Mouse (Mus musculus) kidney, embryonic 16.5 days (tissue): ENCODE measurements around the gene Arhgap25. TPM values are rescaled to one million over a fixed set of nuclear protein-coding genes. Genes with fewer than 3 reads are reported as not detected.
A peak's percentile ranks its signal among the peaks of the same experiment; 100 is the strongest.
"Not testable (repeated sequence)": the region's sequence is repeated elsewhere in the genome, so short reads cannot be mapped to it uniquely, and the experiment has no call there.

Source experiments
- ATAC-seq: fragments of 200-750 bp; cut with Nextera tagmentation; 2 replicates; pipeline ENCODE4 v1.8.0; 2017; ENCODE audit warnings: moderate TSS enrichment; ENCODE audit not compliant: low FRiP score, low TSS enrichment
- H3K27ac ChIP-seq: fragments of 300-500 bp; sonication (generic); 2 replicates; pipeline ENCODE4 v1.5.1; 2014; ENCODE audit warnings: low read length
- H3K27me3 ChIP-seq: fragments of 300-500 bp; sonication (generic); 2 replicates; pipeline ENCODE4 v1.6.1; 2014; ENCODE audit warnings: low read length, control low read depth, mixed read lengths; ENCODE audit not compliant: insufficient read depth
- H3K36me3 ChIP-seq: fragments of 300-500 bp; sonication (generic); 2 replicates; pipeline ENCODE4 v1.6.1; 2014; ENCODE audit warnings: low read length, control low read depth, mixed read lengths; ENCODE audit not compliant: insufficient read depth
- H3K4me1 ChIP-seq: fragments of 300-500 bp; sonication (generic); 2 replicates; pipeline ENCODE4 v1.6.1; 2014; ENCODE audit warnings: low read length, control low read depth, mixed read lengths; ENCODE audit not compliant: insufficient read depth
- H3K4me2 ChIP-seq: fragments of 300-500 bp; sonication (generic); replicated peaks from 2 replicates; pipeline ENCODE4 v1.6.1; 2014; ENCODE audit warnings: low read depth, low read length
- H3K4me3 ChIP-seq: fragments of 300-500 bp; sonication (generic); 2 replicates; pipeline ENCODE4 v1.5.1; 2014; ENCODE audit warnings: mild to moderate bottlenecking, low read length
- H3K9ac ChIP-seq: fragments of 300-500 bp; sonication (generic); replicated peaks from 2 replicates; pipeline ENCODE4 v1.6.1; 2014; ENCODE audit warnings: low read length
- H3K9me3 ChIP-seq: fragments of 300-500 bp; sonication (generic); 2 replicates; pipeline ENCODE4 v1.6.1; 2016; ENCODE audit warnings: low read length, control low read depth
- WGBS: fragments of 180-500 bp; shearing (Covaris S2); extraction: QIAGEN DNeasy Blood & Tissue Kit; methylation state at CpG from one replicate; pipeline ENCODE4 v1.1.7; 2014; 5-methylcytosine and 5-hydroxymethylcytosine counted together
- polyA plus RNA-seq: library from polyadenylated mRNA; unstranded; fragments of >200 nt; fragmentation: Nextera tagmentation; extraction: Ambion mirVana; gene quantifications from 2 replicates; pipeline ENCODE4 v1.2.1, GENCODE M21; 2015

Gene Arhgap25
- polyA plus RNA-seq, 1 experiment from 2014 or later, result 6.3 TPM

DNA sequence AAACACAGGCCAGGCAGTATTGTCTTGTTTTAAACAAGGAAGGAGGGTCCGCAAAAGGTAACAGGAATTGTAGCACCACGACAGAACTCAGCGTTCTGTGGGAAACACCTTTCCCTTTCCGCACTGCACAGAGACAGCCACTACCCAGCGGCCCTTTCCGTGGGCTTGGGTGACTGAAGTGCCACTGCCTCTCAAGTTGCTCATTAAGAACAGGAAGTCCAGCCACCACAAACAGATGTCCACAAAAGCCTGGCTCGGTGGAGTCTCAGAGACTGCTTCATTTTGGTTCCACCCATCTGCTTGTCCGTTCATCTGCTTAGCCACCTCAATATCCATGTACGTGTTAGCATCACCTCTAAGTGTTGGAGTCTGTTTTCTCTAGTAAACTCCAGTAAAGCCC, 38.7 kb downstream of the Arhgap25 start:
- no peak for ATAC-seq
- H3K9ac ChIP-seq, result no peak overlapping the region
- H3K27ac ChIP-seq, result no peak overlapping the region
- peak overlapping the region; percentile 35 for H3K4me2 ChIP-seq
- H3K36me3 ChIP-seq, result no peaks in the 10 kb centered on the region
- WGBS, result 68% methylated on average over 9 of the region's 9 CpGs
- no peaks in the 10 kb centered on the region for H3K4me1 ChIP-seq
- no peaks in the 10 kb centered on the region for H3K9me3 ChIP-seq
- no peaks in the 10 kb centered on the region for H3K27me3 ChIP-seq
- peak overlapping the region; percentile 36 for H3K4me3 ChIP-seq

DNA sequence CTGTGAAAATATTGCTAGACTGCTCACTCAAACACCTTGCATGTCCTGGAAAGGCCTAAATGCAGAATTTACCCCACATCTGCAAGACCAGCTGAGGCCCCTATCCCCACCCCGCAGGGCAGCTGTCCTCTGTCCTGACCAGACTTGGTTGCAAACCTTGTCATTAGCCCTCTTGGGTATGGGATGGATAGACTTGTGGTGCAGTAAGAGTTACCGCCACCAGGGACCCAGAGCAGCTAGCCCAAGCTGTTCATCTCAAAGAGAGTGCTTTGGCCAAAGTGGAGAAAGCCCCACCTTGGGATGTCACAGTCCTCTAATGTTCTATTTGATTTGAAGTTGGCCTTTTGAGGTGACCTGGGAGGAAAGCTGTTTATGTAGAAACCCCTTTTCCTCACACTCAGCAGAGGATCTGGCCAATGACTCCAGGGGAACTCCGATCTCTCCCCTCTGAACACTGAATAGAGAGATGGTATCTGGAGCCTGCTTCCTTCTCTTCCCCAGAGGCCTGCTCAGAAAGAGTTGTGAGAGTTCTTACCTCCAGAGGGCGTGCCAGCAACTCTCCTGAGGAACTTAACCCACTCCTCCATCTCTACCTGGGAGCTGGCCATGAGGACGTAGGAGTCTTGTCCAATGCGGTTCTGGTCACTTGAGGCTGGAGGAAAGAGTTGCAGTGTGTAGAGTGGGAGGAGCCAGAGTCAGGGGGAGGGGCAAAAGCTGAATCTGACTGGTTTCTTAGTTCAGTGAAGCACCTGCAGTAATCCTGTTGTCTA, 45.2 kb downstream of the Arhgap25 start:
- Histone ChIP-seq H3K9ac (no peak overlapping the region), H3K27ac (no peak overlapping the region), H3K4me2 (no peak overlapping the region), H3K27me3 (no peaks in the 10 kb centered on the region), H3K4me1 (peaks cover 5% of the 10 kb centered on the region), H3K9me3 (no peaks in the 10 kb centered on the region), H3K36me3 (no peaks in the 10 kb centered on the region), H3K4me3 (no peak overlapping the region)
- no peak for ATAC-seq
- WGBS, result 66% methylated on average over 6 of the region's 6 CpGs

DNA sequence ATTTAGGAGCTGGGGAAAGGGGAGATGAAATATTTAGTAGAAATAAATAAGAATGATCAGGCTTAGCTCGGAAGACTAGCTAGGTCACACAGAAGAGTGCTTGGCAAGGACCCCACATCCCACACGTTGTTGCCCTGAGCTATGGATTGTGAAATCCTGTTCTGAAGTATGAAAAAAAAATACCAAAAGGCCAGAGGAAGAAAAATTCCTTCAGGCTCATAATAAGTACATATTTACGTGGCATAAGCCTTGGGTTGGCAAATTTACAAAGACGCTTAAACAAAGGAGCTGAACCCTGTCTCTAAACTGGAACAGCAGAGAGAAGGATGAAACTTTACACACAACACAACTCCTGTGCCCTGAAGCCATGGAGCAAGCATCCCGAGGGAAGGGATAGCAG, 48.3 kb downstream of the Arhgap25 start:
- no peaks in the 10 kb centered on the region for H3K36me3 ChIP-seq
- no peak for ATAC-seq
- H3K4me1 ChIP-seq, result peaks cover 7% of the 10 kb centered on the region
- no peak overlapping the region for H3K4me3 ChIP-seq
- H3K4me2 ChIP-seq, result no peak overlapping the region
- no peak overlapping the region for H3K9ac ChIP-seq
- H3K27me3 ChIP-seq, result no peaks in the 10 kb centered on the region
- H3K27ac ChIP-seq, result no peak overlapping the region
- no peaks in the 10 kb centered on the region; the same call in 1 of the 2 replicates for H3K9me3 ChIP-seq
- WGBS, result 70% methylated on average over 5 of the region's 5 CpGs

DNA sequence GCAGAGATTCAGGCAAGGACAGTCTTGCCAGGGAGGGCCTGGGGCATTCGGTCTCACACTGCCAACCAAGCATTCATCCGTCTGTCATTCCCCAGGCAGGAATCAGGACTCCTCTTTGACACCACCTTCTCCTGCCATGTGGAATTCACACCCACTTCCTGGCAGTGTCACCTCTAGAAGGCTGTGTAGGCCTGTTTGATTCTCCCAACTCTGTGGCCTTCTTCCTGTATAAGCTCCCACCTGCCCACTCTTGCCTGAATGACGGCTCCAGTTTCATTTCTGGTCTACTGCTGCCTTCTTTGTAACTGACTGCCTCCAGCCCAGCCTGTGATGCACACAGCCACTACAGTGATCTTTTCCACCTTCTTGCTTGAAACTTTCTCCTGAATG, 49.2 kb downstream of the Arhgap25 start:
- Histone ChIP-seq H3K4me3 (no peak overlapping the region), H3K4me2 (no peak overlapping the region), H3K36me3 (no peaks in the 10 kb centered on the region), H3K27me3 (no peaks in the 10 kb centered on the region), H3K9me3 (no peaks in the 10 kb centered on the region; the same call in 1 of the 2 replicates), H3K27ac (no peak overlapping the region), H3K4me1 (peaks cover 9% of the 10 kb centered on the region), H3K9ac (no peak overlapping the region)
- ATAC-seq, result no peak
- WGBS, result 32% methylated on average over 3 of the region's 3 CpGs

DNA sequence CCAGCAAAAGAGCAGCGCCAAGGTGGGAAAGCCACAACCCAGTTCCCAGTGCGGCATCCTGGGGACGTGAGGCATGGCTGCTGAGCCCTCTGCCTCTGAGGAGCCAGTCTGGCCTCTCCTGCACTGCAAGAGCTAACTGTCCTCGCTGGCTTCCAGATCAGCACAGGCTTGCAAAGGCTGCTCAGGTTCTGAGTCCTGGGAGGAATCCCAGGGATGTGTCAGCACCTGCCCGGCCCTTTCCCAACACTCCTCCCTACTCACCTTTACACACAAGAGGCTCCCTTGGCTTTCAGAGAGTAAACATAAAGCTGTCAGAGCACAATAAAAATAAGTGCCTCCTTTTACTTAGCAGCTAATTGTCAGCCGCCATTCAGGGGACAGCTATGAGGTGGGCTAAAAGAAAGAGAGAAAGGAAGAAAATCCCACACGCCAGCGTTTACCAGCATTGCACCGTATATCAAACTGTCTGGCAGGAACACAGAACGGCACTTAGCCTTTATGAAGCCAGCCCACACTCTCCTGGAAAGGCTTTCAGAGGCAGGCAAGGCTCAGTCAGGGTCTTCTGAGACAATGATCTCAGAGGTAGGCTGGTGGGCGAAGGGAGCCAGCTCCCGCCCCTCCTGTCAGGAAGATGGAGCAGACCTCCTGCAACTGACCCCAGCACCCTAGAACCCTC, 49.7 kb downstream of the Arhgap25 start:
- Histone ChIP-seq H3K27ac (no peak overlapping the region), H3K4me1 (peaks cover 9% of the 10 kb centered on the region), H3K9ac (no peak overlapping the region), H3K27me3 (no peaks in the 10 kb centered on the region), H3K4me2 (no peak overlapping the region), H3K9me3 (no peaks in the 10 kb centered on the region; the same call in 1 of the 2 replicates), H3K36me3 (no peaks in the 10 kb centered on the region), H3K4me3 (no peak overlapping the region)
- no peak for ATAC-seq
- WGBS, result 31% methylated on average over 12 of the region's 12 CpGs

DNA sequence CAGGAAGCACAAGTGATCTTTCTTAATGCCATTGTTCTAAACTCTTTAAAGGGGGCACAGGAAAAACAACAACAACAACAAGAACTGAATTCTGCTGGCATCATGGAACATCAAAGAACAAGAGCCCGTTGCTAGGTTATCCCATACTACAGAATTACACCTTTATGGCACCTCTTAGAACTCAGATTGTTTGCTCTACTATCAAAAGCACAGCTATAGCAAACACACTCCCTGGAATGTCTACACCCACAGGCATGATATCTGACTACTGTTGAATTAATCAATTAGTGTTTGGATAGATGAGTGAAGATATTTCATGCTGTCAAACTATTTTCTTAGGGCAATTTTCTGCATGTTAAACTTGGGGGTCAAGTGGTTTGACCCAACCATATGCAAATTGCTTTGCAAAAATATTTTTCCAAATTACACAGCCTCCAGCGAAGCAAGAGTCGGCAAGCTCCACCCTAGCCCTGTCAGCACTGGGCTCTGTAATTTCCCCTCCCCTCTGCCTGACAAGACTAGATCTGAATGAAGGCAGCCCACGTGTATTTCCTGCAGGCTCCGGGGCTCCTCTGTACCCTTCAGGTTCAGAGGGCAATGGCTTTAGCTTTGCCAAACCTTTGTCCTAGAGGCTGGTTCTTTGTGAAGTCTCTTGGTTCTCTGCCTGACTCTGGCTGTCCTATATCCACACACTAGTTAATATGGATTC, 53.6 kb downstream of the Arhgap25 start:
- Histone ChIP-seq H3K27me3 (no peaks in the 10 kb centered on the region), H3K4me1 (peaks cover 9% of the 10 kb centered on the region), H3K27ac (no peak overlapping the region), H3K9me3 (no peaks in the 10 kb centered on the region; the same call in 1 of the 2 replicates), H3K4me3 (no peak overlapping the region), H3K4me2 (no peak overlapping the region), H3K36me3 (no peaks in the 10 kb centered on the region), H3K9ac (no peak overlapping the region)
- 32% methylated on average over 5 of the region's 5 CpGs for WGBS
- ATAC-seq, result no peak

DNA sequence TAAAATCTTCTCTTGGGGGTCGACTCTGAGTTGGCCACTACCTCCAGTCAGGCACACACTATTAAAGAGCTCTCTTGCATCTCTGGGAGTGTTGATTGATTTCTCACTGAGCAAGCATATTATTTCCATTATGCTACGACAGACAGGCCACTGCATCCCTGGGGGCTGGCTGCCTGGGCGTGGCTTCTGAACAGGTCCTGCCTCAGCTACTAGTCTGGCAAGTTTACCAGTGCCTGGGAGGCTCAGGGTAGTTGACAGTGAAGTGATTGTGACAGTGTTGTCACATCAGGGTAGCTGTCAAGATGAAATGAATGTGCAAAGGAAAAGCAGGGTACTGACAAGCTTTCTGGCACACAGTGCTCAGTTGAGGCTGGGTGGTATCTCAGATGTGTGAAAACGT, 54.2 kb downstream of the Arhgap25 start:
- Histone ChIP-seq H3K36me3 (no peaks in the 10 kb centered on the region), H3K4me3 (no peak overlapping the region), H3K9me3 (no peaks in the 10 kb centered on the region; the same call in 1 of the 2 replicates), H3K9ac (no peak overlapping the region), H3K4me1 (peaks cover 7% of the 10 kb centered on the region), H3K4me2 (no peak overlapping the region), H3K27ac (no peak overlapping the region), H3K27me3 (no peaks in the 10 kb centered on the region)
- ATAC-seq, result no peak
- WGBS, result 50% methylated on average over 4 of the region's 4 CpGs

DNA sequence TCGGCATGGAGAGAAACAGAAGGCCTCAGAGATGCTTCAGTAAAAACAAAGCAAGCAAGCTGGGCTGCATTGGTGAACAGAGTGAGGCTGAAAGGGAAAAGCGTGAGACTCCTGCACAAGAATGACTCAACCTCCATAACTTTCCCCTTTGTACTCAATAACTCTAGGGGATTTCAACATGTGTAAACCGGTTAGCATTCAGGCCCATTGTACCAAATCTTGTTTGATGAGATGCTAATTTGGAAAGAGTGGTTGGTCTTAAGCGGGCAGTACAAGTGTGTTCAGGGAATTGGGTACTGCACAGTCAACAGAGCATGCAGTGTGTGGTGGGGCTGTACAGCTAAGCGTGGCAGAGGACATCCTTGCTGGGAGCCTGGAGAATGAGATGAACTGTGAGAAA, 57.8 kb downstream of the Arhgap25 start:
- Histone ChIP-seq H3K27me3 (no peaks in the 10 kb centered on the region), H3K27ac (no peak overlapping the region), H3K4me2 (no peak overlapping the region), H3K36me3 (no peaks in the 10 kb centered on the region), H3K9me3 (no peaks in the 10 kb centered on the region), H3K4me3 (no peak overlapping the region), H3K9ac (no peak overlapping the region), H3K4me1 (0 out of 2 replicates have a peak, but pooled peaks cover 4% of the 10 kb centered on the region)
- no peak for ATAC-seq
- 82% methylated on average over 5 of the region's 5 CpGs for WGBS

DNA sequence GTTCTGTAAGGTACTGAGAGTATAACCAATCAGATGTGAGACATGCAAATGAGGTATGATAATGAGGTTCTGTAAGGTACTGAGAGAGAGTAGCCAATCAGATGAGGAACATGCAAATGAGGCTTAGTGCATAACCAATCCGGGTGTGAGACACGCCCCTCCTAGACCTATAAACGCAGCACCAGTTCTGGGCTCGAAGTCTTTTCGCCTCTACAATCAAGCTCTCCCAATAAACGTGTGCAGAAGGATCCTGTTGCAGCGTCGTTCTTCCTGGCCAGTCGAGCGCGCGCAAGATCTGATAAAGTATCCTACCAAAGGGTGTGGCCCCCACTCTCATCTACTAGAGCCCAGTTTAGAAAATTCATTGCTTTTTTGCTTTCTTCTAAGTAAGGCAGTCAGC, 63.0 kb downstream of the Arhgap25 start:
- H3K4me2 ChIP-seq, H3K4me1 ChIP-seq, H3K27ac ChIP-seq, H3K9me3 ChIP-seq, H3K9ac ChIP-seq, H3K27me3 ChIP-seq, H3K4me3 ChIP-seq, ATAC-seq, H3K36me3 ChIP-seq: not testable (repeated sequence)
- WGBS, result 64% methylated on average over 12 of the region's 12 CpGs
